Mouse (Mus musculus) cerebellum, adult 8-10 months (tissue): ENCODE data around the gene Sumo3.
A peak's percentile ranks its signal among the peaks of the same experiment; 100 is the strongest.

ENCODE experiments used
- DNase-seq: peaks from one replicate; pipeline ENCODE4 v3.0.0; 2022

Sumo3 gene

GRCm38 (mm10) chr10:77589749-77590148 is 16.1 kb upstream of the Sumo3 start:
- no peak for DNase-seq

DNA sequence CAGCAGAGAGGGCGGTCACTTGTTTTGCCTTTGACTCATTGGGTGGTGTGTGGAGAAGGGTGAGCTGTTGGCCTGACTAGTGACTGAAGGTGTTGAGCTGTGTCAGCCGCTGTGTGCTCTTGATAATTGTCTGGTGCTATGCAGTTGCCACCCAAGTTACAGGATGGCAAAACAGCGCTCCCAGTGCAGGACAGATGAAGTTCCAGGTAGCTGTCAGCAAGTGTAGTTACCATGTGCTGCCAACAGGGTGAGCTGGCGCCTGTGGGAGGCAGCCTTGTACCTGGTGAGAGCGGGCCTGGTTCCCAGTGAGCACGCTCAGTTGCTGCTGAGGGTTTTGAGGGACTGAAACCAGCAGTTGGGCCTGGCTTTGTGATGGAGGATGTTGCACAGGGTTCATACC is 15.1 kb upstream of the Sumo3 start:
- peak; percentile 56 for DNase-seq

GRCm38 (mm10) chr10:77591546-77591945 is 14.4 kb upstream of the Sumo3 start:
- no peak for DNase-seq

- DNase-seq = no peak
Measured at GRCm38 (mm10) chr10:77596060-77596459, 9.8 kb upstream of the Sumo3 start.

- DNase-seq = no peak
Measured at GRCm38 (mm10) chr10:77603021-77603420, 2.9 kb upstream of the Sumo3 start.

GRCm38 (mm10) chr10:77604111-77604510 is 1.8 kb upstream of the Sumo3 start:
- DNase-seq = no peak

DNA sequence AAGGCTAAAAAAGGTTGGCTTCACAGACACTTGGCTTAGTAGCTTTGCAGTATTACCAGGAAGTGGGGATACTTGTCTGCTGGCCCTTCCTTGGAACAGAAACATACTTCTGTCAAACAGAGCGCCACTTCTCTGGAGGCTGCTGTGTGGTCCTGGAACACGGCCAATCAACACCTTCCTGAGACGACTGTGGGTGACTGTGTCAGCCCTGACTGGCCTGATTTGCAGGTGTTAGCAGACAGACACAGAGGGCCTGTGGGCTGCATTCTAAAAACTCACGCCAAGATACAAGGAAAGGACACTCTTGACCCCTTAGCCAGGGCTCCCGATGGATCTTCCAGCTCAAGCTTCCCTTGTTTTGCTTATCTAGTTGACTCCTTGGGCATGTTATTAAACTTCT is 939 bp upstream of the Sumo3 start:
- no peak for DNase-seq

GRCm38 (mm10) chr10:77605368-77605767 is 529 bp upstream of the Sumo3 start:
- no peak for DNase-seq

DNA sequence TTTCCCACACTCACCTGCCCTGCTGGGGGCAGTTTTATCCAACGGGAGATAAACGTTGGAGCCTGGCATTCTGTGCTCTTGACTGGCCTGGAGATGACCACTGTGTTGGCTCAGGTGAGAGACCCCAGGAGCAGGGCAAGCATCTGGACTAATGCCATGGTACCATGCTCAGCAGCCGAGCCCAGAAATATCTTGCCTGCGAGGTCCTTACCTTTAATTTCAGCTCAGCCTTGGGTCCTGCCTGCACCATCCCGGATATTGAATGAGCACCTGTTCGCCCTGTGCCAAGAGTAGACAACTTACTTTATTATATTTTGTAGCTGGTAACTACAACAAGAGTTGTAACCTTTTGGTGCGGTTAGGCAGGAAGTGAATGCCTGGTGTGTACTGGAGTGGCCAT is 958 bp downstream of the Sumo3 start:
- DNase-seq = no peak

- no peak for DNase-seq
Measured at GRCm38 (mm10) chr10:77607441-77607840, 1.5 kb downstream of the Sumo3 start.

GRCm38 (mm10) chr10:77608589-77608988 is 2.7 kb downstream of the Sumo3 start:
- DNase-seq = no peak

- DNase-seq = peak; percentile 49
Measured at GRCm38 (mm10) chr10:77610221-77610961, 4.5 kb downstream of the Sumo3 start.

GRCm38 (mm10) chr10:77613409-77613808 is 7.5 kb downstream of the Sumo3 start:
- DNase-seq = no peak

GRCm38 (mm10) chr10:77615647-77616046 is 9.8 kb downstream of the Sumo3 start:
- no peak for DNase-seq

DNA sequence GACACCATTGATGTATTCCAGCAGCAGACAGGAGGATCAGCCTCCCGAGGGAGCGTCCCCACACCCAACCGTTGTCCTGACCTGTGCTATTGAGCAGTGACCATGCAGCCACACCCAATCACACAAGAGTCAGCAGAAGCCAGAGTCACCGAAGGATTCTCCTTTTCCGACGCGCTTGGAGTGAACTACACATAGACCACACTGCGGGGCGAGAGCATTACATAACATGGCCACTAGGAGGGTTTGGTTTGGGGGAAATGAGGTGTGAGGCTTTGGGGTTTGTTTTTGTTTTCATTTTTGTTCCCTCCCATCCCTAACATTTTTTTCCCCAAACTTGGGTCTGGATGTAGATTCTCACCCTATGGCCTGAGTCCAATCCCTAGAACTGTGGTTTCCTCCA is 10.3 kb downstream of the Sumo3 start:
- DNase-seq = no peak

GRCm38 (mm10) chr10:77616926-77617325 is 11.0 kb downstream of the Sumo3 start:
- no peak for DNase-seq

DNA sequence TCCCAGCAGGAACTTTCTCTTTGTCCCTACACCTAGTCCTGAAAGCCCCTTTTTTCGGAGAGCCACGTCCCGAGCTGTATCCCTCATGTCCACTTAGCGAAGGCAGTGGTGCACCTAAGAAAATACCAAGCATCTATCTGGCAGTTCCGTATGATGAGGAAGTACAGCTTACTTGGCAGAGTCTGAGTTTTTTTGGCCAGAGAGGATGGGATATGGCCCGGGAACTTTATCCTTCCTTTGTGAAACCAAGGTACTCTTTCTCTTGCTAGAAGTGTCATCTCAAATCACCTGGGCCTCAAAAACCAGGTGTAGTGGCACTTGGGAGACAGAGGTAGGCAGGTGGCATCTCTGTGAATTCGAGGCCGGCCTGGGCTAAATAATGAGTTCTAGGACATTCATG is 15.6 kb downstream of the Sumo3 start:
- no peak for DNase-seq

- peak; percentile 92 for DNase-seq
Measured at GRCm38 (mm10) chr10:77622055-77622988, 16.4 kb downstream of the Sumo3 start, which contains the start of gene Ube2g2. TSS of gene Ube2g2 (plus strand) at chr10:77622275.

DNA sequence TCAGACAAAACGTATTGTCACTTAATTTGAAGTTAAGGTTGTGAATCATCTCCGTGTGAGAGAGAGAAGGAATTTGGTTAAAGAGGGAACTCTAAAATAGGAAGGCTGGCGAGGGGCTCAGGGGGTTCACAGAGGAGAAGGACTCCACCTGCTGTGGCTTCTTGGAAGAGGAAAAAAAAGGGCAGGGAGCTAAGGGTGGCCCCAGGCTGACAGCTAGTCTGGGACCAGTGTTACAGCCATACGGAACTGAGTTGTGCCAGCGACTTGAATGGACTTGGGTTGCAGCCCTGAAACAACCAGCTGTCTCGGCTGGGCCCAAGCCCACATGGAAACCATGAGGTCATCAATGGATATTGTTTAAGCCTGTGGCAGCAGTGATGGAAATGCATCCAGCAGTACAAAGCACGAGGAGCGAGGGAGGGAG is 17.2 kb downstream of the Sumo3 start:
- no peak for DNase-seq

- no peak for DNase-seq
Measured at GRCm38 (mm10) chr10:77623639-77624400, 17.9 kb downstream of the Sumo3 start.

DNA sequence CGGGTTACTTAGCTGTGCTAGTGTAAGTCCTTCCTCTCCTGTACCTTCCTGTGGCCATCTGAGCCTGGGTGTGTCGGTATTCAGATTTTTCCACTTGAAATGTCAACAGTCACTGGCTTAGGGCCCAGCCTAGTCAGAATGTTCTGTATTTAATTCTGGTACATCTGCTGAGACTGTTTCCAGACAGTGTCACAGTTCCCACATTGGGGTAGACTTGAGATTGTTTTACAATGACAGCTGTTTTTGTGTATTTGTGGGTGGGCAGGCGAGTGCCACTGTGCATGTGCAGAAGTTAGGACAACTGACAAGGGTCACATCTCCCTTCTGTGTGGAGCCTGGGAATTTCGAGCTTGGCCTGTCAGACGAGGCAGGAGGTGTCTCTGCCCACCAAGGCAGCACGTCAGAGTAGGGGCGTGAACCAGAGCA is 18.7 kb downstream of the Sumo3 start:
- no peak for DNase-seq

- no peak for DNase-seq
Measured at GRCm38 (mm10) chr10:77626036-77626435, 20.1 kb downstream of the Sumo3 start.

DNA sequence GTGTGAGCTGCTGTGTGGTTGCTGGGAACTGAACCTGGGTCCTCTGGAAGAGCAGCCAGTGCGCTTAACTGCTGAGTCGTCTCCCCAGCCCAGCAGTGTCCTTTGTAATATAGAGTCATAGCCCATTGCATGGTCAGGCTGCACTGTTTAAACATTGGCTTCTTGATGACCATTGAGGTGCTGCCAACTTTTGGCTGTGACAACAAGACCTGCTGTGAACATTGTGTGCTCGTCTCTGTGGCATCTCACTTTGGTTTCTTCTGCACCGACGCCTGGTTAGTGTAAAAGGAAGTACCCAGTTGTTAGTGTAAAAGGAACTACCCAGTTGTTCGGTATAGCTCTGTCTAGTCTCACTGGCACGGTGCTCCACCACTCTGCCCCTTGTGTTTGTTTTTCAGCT is 20.7 kb downstream of the Sumo3 start:
- no peak for DNase-seq
